Mouse (Mus musculus): Measurements from ENCODE around the gene Cfap45.

Cfap45 gene

DNA sequence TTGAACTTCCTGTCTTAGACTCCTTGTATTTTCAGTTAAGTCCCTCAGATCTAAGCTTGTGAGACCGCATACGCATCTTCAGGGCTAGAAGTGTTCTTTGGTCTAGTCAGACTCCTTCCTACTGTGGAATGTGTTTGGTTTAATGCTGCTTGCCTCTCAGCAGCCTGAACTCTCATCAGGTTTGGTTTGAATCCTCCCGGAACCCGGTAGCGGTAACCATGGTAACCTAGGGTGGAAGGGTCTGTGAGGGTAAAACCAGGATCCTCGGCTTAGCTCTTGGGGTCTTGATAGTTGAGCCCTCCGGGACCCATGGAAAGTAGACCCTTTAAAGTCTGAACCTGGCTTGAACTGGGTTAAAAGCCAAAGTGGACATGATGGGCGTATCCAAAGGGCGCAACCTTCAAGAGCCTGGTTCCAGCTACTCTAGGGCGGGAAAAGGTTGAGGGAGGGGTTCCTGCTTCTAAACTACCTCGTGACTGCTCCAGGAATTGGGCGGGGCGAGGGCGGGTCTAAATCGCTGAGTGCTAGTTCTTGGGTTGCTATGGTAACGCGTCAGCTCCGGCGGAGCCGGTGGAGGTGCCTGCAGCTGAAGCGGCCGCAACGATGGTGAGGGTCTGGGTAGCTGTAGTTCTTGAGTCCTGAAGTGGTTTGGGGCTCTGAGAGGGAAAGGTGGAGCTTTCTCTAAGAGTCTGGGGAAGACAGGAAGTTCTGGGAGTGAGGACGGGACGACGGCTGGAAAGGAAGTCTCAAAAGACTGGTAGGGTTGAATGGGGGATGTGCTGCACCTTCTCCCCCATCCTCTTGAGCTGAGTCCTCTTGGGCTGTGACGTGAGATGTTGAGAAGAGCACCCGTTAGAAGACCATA lies at the start of gene Cfap45:
Gene Cfap45, plus strand, starts transcription at position 226 of the 865 bp plus-strand sequence.
- DNase-seq (ENCODE audit: low spot score), result peak; percentile 85

GRCm38 (mm10) chr1:172472909-172473308 lies 47.7 kb upstream of the Cfap45 start:
- no peak for DNase-seq (ENCODE audit: low spot score)

DNA sequence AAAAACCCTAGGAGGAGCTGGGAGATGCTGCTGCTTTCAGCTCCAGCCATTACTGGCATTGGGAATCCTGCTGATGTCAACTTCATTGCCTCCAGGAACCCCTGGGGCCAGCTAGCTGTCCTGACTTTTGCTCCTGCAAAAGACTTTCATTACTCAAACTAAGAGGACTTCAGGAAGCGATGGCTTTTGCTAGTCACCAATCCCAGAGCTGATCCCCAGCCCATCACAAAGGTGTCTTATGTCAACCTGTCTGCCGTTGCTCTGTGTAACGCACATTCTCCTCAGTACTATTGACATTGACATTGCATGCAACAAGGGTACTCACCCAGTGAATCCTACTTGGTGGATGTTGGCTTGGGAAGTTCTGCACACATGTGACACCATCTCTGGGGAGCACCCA lies 46.4 kb upstream of the Cfap45 start:
- DNase-seq (ENCODE audit: low spot score), result no peak

- DNase-seq (ENCODE audit: low spot score), result no peak
Observed at GRCm38 (mm10) chr1:172475054-172475741, 45.4 kb upstream of the Cfap45 start, which contains the start of gene Slamf9. Slamf9 (plus strand) TSS chr1:172475358.

GRCm38 (mm10) chr1:172478020-172478419 lies 42.6 kb upstream of the Cfap45 start:
- DNase-seq (ENCODE audit: low spot score), result no peak

GRCm38 (mm10) chr1:172480376-172480775 lies 40.2 kb upstream of the Cfap45 start:
- no peak for DNase-seq (ENCODE audit: low spot score)

DNA sequence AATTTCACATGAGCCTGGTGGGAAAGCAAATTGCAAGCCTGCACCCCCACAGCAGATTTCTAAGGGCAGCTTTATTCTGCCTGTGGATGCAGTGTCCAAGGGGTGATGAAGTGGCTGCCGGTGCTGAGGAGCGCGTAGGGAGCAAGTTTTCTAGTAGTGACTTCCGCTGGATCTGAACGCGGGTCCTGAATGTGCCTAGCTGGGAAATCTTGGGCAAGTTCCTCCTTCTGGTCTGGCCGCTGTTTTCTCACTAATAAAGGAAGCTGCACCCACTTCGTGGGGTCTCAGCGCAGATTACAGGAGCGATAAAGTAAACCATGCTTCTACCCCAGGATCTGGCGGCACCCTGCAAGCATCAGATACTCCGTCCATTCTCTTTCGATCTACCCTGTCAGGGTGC lies 39.5 kb upstream of the Cfap45 start:
- no peak for DNase-seq (ENCODE audit: low spot score)

DNA sequence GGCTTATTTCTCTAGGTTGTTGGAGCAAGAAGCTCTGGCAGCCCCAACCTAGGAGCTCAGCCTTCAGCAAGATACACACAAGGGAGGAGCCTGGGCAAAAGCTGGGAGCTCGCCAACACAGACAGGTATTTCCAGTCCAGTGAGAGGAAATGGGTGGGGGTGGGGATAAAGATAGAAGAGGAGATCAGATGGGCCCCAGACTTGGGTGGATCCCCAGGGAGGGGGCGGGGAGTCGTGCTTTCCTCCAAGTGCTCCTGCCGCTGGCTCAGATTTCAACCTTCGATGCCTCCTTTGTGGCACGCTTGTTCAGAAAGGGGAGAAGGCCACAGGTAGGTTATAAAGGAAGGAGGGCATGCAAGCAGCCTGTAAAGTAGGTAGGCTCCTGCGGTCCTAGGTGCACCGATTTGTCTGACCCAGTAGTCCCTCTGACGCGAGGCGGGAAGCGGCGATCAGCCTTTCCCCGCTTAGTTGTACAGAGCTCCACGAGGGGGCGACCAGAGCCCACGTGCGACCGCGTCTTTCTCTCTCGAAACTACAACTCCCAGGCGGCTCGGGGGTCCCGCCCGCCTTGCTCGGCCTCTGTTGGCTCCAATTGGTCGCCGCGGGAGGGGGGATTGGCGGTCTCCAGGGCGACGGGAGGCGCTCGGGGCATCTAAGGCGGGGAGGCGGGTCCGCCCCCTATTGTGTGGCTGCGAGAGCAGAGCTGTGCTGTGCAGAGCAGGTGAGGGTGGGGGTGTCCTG lies 38.9 kb upstream of the Cfap45 start, which contains the start of gene Igsf9:
Gene Igsf9, plus strand, starts transcription at position 249 of the 741 bp plus-strand sequence.
- DNase-seq (ENCODE audit: low spot score), result peak; percentile 93

GRCm38 (mm10) chr1:172482518-172483360 lies 37.9 kb upstream of the Cfap45 start:
- DNase-seq (ENCODE audit: low spot score), result no peak

GRCm38 (mm10) chr1:172483361-172483660 lies 37.3 kb upstream of the Cfap45 start:
- DNase-seq (ENCODE audit: low spot score), result no peak

- no peak for DNase-seq (ENCODE audit: low spot score)
Observed at GRCm38 (mm10) chr1:172484236-172484635, 36.4 kb upstream of the Cfap45 start.

- DNase-seq (ENCODE audit: low spot score), result no peak
Observed at GRCm38 (mm10) chr1:172484671-172485070, 35.9 kb upstream of the Cfap45 start.

GRCm38 (mm10) chr1:172485821-172486220 lies 34.8 kb upstream of the Cfap45 start:
- no peak for DNase-seq (ENCODE audit: low spot score)

GRCm38 (mm10) chr1:172486236-172486635 lies 34.4 kb upstream of the Cfap45 start:
- DNase-seq (ENCODE audit: low spot score), result no peak

- DNase-seq (ENCODE audit: low spot score), result no peak
Observed at GRCm38 (mm10) chr1:172486651-172487050, 34.0 kb upstream of the Cfap45 start.

DNA sequence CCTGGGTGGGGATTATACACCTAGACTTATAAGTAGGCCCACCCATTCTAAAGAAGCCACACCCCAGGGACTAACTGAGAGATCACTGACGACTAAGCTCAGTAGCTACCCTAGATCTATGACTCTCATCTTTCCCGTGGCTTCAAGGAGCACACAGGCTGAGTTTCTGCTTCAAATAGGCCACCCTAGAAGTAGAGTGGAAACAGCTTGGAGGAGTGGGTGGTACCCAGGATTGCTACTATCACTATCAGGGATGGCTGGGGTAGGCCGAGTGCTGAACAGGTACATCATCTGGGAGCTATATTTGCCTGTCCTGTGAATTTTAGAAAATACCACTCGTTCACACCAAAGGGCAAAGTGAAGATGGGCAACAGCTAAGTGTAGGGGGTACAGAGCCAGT lies 32.7 kb upstream of the Cfap45 start:
- DNase-seq (ENCODE audit: low spot score), result no peak

GRCm38 (mm10) chr1:172488831-172489230 lies 31.8 kb upstream of the Cfap45 start:
- no peak for DNase-seq (ENCODE audit: low spot score)

- no peak for DNase-seq (ENCODE audit: low spot score)
Observed at GRCm38 (mm10) chr1:172489585-172490250, 30.9 kb upstream of the Cfap45 start.

- DNase-seq (ENCODE audit: low spot score), result peak; percentile 91
Observed at GRCm38 (mm10) chr1:172490261-172490661, 30.3 kb upstream of the Cfap45 start.

DNA sequence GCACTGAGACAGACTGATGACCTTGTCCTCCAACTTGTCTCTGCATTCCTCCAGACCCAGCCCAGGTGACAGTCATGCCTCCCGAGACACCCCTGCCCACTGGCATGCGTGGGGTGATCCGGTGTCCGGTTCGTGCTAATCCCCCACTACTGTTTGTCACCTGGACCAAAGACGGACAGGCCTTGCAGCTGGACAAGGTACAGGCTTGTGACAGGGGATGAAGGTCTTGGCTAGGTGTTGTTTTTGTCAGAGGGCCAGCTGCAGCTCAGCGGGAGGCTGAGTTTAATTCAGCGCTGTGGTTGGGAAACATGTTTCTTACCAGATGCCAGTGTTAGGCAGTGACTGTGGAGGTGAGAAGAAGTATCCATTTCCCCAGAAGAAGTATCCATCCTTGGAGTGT lies 28.6 kb upstream of the Cfap45 start:
- no peak for DNase-seq (ENCODE audit: low spot score)

DNA sequence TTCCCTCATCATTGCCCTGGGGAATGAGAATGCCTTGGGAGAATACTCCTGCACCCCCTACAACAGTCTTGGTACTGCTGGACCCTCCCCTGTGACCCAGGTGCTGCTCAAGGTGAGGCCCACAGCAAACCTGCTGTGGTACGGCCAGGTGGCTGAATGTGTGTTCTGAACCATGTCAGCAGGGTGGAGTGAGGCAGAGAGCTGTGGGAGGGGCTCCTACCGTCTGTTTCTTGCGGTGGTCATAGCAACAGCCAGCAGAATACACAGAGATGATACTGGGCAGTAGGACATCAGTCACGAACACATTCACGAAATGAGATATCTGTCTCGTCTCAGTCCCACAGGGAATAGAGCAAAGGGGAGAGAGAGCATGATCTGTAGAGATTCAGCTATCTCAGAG lies 27.1 kb upstream of the Cfap45 start:
- no peak for DNase-seq (ENCODE audit: low spot score)
